Mouse (Mus musculus) ES-Bruce4 (cell line): ENCODE measurements around the gene Rara.

Source experiments
- CTCF ChIP-seq: IDR thresholded peaks from one replicate; pipeline ENCODE4 v1.8.1; 2011; ENCODE audit warnings: low read depth, low read length
- EP300 ChIP-seq: IDR thresholded peaks from 2 replicates; pipeline ENCODE4 v1.6.1; 2011; ENCODE audit warnings: low read depth, low read length; ENCODE audit not compliant: insufficient read depth
- POLR2A ChIP-seq: IDR thresholded peaks from one replicate; pipeline ENCODE4 v1.8.1; 2011; ENCODE audit warnings: low read length; ENCODE audit not compliant: insufficient read depth

- TF ChIP-seq CTCF (peak; percentile 90), POLR2A (no peak), EP300 (no peak)
These were observed 44.6 kb downstream of the Rara start for GRCm38 (mm10) chr11:98972215-98972614.
